Mouse (Mus musculus) lung, adult 2 months (tissue): ENCODE measurements at regions not wholly inside any gene's neighbourhood (a gene's known extent, or its start where the extent isn't known, plus 50 kb on each side); places are given as distances from the start of the nearest gene placed in this dataset.

Source experiments
- CTCF ChIP-seq: fragments of 200-500 bp; IDR thresholded peaks from 2 replicates; pipeline ENCODE4 v1.5.1; 2011; ENCODE audit warnings: mild to moderate bottlenecking, low read length, control low read depth; ENCODE audit not compliant: insufficient read depth
- POLR2A ChIP-seq: fragments of 200-500 bp; IDR thresholded peaks from 2 replicates; pipeline ENCODE4 v1.6.1; 2011; ENCODE audit warnings: low read depth, mild to moderate bottlenecking, control low read depth, low read length, borderline replicate concordance; ENCODE audit errors: extremely low read depth

- TF ChIP-seq CTCF = no peak
- no peak for TF ChIP-seq POLR2A
Observed at GRCm38 (mm10) chr19:56655330-56655729, 66.7 kb upstream of the Adrb1 start.
